In genomic region chr11:101687351-101688301, GRCm38 (mm10) we compare ENCODE assay signal across 8 mouse cellular contexts. TPM values are rescaled to one million over a fixed set of nuclear protein-coding genes. Genes with fewer than 3 reads are reported as not detected.
DNase-seq lines count a peak whose midpoint lies in the region; ATAC-seq lines count a peak whose summit lies in the region.

No protein-coding gene starts in this region.

- ATAC-seq in midbrain, embryonic 13.5 days, result 0 out of 2 replicates have a peak, but pooled peaks have one; percentile 40
- ATAC-seq in forebrain, embryonic 14.5 days, result peak; percentile 70
- ATAC-seq in heart, embryonic 14.5 days (ENCODE audit: insufficient number of reproducible peaks, insufficient read depth, low FRiP score, low read depth), result peak; percentile 54
- no peak for ATAC-seq in midbrain, embryonic 15.5 days (replicated peaks)
- ATAC-seq in erythroblast, adult 5-6 weeks (replicated peaks; ENCODE audit: low FRiP score, poor library complexity, severe bottlenecking), result no peak

- no peak for DNase-seq in midbrain, embryonic 10.5 days (ENCODE audit: low spot score)
- peak; percentile 87 for DNase-seq in forebrain, embryonic 14.5 days (ENCODE audit: low spot score)
- DNase-seq in layer of hippocampus, adult 9-11 months, result peak; percentile 93
- DNase-seq in urinary bladder, adult 2 months (ENCODE audit: low spot score), result peak; percentile 46

- no peak overlapping the region; the same call in 1 of the 2 replicates for H3K9ac ChIP-seq in midbrain, embryonic 13.5 days (replicated peaks)
- peak overlapping the region; percentile 32 for H3K9ac ChIP-seq in forebrain, embryonic 14.5 days (ENCODE audit: low read length)
- peak overlapping the region; percentile 26; the same call in 1 of the 2 replicates for H3K9ac ChIP-seq in heart, embryonic 14.5 days (ENCODE audit: low read length)
- no peak overlapping the region for H3K9ac ChIP-seq in midbrain, embryonic 15.5 days

- no peaks in the 10 kb centered on the region for H3K9me3 ChIP-seq in midbrain, embryonic 13.5 days
- H3K9me3 ChIP-seq in midbrain, embryonic 10.5 days (replicated peaks), result no peaks in the 10 kb centered on the region
- H3K9me3 ChIP-seq in forebrain, embryonic 14.5 days (replicated peaks; ENCODE audit: control insufficient read depth, low read length), result no peaks in the 10 kb centered on the region
- no peaks in the 10 kb centered on the region for H3K9me3 ChIP-seq in heart, embryonic 14.5 days (ENCODE audit: control insufficient read depth, low read length)
- H3K9me3 ChIP-seq in midbrain, embryonic 15.5 days, result no peaks in the 10 kb centered on the region

- peaks cover 22% of the 10 kb centered on the region for H3K4me1 ChIP-seq in midbrain, embryonic 13.5 days (replicated peaks)
- H3K4me1 ChIP-seq in midbrain, embryonic 10.5 days, result 0 out of 2 replicates have a peak, but pooled peaks cover 3% of the 10 kb centered on the region
- peaks cover 29% of the 10 kb centered on the region for H3K4me1 ChIP-seq in forebrain, embryonic 14.5 days (ENCODE audit: control insufficient read depth, insufficient read depth, low read length)
- H3K4me1 ChIP-seq in heart, embryonic 14.5 days (ENCODE audit: control insufficient read depth in 2 of 2, insufficient read depth in 2 of 2, low read length in 2 of 2), result peaks cover 9 to 14% of the 10 kb centered on the region in 2 experiments
- peaks cover 11% of the 10 kb centered on the region for H3K4me1 ChIP-seq in midbrain, embryonic 15.5 days

- H3K4me3 ChIP-seq in midbrain, embryonic 13.5 days (replicated peaks), result no peak overlapping the region
- no peak overlapping the region for H3K4me3 ChIP-seq in midbrain, embryonic 10.5 days
- no peak overlapping the region for H3K4me3 ChIP-seq in forebrain, embryonic 14.5 days (ENCODE audit: low read depth, low read length)
- no peak overlapping the region for H3K4me3 ChIP-seq in heart, embryonic 14.5 days (ENCODE audit: control insufficient read depth in 1 of 2, insufficient read depth in 1 of 2, low read depth in 1 of 2, low read length in 2 of 2)
- no peak overlapping the region for H3K4me3 ChIP-seq in midbrain, embryonic 15.5 days

- H3K27me3 ChIP-seq in midbrain, embryonic 13.5 days, result no peaks in the 10 kb centered on the region
- no peaks in the 10 kb centered on the region for H3K27me3 ChIP-seq in midbrain, embryonic 10.5 days (ENCODE audit: low read depth, poor library complexity, severe bottlenecking)
- H3K27me3 ChIP-seq in forebrain, embryonic 14.5 days (replicated peaks; ENCODE audit: control insufficient read depth, insufficient read depth, low read length), result no peaks in the 10 kb centered on the region
- no peaks in the 10 kb centered on the region for H3K27me3 ChIP-seq in heart, embryonic 14.5 days (ENCODE audit: control insufficient read depth, insufficient read depth, low read length)
- H3K27me3 ChIP-seq in midbrain, embryonic 15.5 days (replicated peaks), result no peaks in the 10 kb centered on the region

- H3K36me3 ChIP-seq in midbrain, embryonic 13.5 days, result no peaks in the 10 kb centered on the region
- no peaks in the 10 kb centered on the region for H3K36me3 ChIP-seq in midbrain, embryonic 10.5 days
- H3K36me3 ChIP-seq in forebrain, embryonic 14.5 days (ENCODE audit: control insufficient read depth, insufficient read depth, low read length), result no peaks in the 10 kb centered on the region
- H3K36me3 ChIP-seq in heart, embryonic 14.5 days (ENCODE audit: control insufficient read depth, insufficient read depth, low read length), result no peaks in the 10 kb centered on the region
- no peaks in the 10 kb centered on the region for H3K36me3 ChIP-seq in midbrain, embryonic 15.5 days (replicated peaks)

- H3K27ac ChIP-seq in midbrain, embryonic 13.5 days, result peak overlapping the region; percentile 54; the same call in 1 of the 2 replicates
- no peak overlapping the region for H3K27ac ChIP-seq in midbrain, embryonic 10.5 days (replicated peaks)
- peak overlapping the region; percentile 89 for H3K27ac ChIP-seq in forebrain, embryonic 14.5 days (ENCODE audit: low read depth, low read length)
- peak overlapping the region; percentile 12 to 62; a peak in 3 of 4 replicates for H3K27ac ChIP-seq in heart, embryonic 14.5 days (replicated peaks in 1 of 2; ENCODE audit: control insufficient read depth in 1 of 2, insufficient read depth in 1 of 2, low read depth in 2 of 2, low read length in 2 of 2)
- H3K27ac ChIP-seq in midbrain, embryonic 15.5 days, result peak overlapping the region; percentile 48

- H3K4me2 ChIP-seq in midbrain, embryonic 13.5 days (replicated peaks), result no peak overlapping the region
- H3K4me2 ChIP-seq in forebrain, embryonic 14.5 days (ENCODE audit: low read length), result peak overlapping the region; percentile 22; the same call in 1 of the 2 replicates
- H3K4me2 ChIP-seq in heart, embryonic 14.5 days (ENCODE audit: low read length), result peak overlapping the region; percentile 42
- H3K4me2 ChIP-seq in midbrain, embryonic 15.5 days, result no peak overlapping the region

- 65% methylated on average over 13 of the region's 13 CpGs for WGBS in midbrain, embryonic 13.5 days
- 70% methylated on average over 13 of the region's 13 CpGs for WGBS in midbrain, embryonic 10.5 days
- WGBS in forebrain, embryonic 14.5 days, result 45% methylated on average over 13 of the region's 13 CpGs
- 27% methylated on average over 13 of the region's 13 CpGs for WGBS in heart, embryonic 14.5 days
- 55% methylated on average over 13 of the region's 13 CpGs for WGBS in midbrain, embryonic 15.5 days

RNA-seq across cellular contexts. Expression of gene Arl4d, which starts 22.3 kb away (rescaled TPM):
- 5.1 and 8.4 TPM in 2 replicates for polyA plus RNA-seq in midbrain, embryonic 13.5 days (2015; fragmentation: Nextera tagmentation; extraction: Ambion mirVana)
- 4.3 and 4.4 TPM in 2 replicates for polyA plus RNA-seq in midbrain, embryonic 10.5 days (2016; fragmentation: Nextera tagmentation; extraction: Ambion mirVana)
- 40.5 and 42.7 TPM in 2 replicates for polyA plus RNA-seq in forebrain, embryonic 14.5 days (2014; fragmentation: Nextera tagmentation; extraction: Ambion mirVana)
- polyA plus RNA-seq in heart, embryonic 14.5 days (2014; fragmentation: Nextera tagmentation; extraction: Ambion mirVana), result 6.2 and 6.7 TPM in 2 replicates
- 5.0 and 7.8 TPM in 2 replicates for polyA plus RNA-seq in midbrain, embryonic 15.5 days (2015; fragmentation: Nextera tagmentation; extraction: Ambion mirVana)
- polyA plus RNA-seq in urinary bladder, adult 2 months (2012; rRNA removed), result 41.9 and 52.2 TPM in 2 replicates
- total RNA-seq in erythroblast, adult 5-6 weeks (2015; ENCODE audit: low replicate concordance), result not detected in 2 replicates
- 0.85 and 1.5 TPM in 2 replicates for total RNA-seq in erythroblast, adult 5-6 weeks (2017; ENCODE audit: low replicate concordance)

RNA-seq across cellular contexts. Expression of gene Dhx8, which starts 45.1 kb away (rescaled TPM):
- polyA plus RNA-seq in midbrain, embryonic 13.5 days (2015; fragmentation: Nextera tagmentation; extraction: Ambion mirVana), result 39.0 and 41.4 TPM in 2 replicates
- 40.0 and 44.0 TPM in 2 replicates for polyA plus RNA-seq in midbrain, embryonic 10.5 days (2016; fragmentation: Nextera tagmentation; extraction: Ambion mirVana)
- 31.6 and 33.3 TPM in 2 replicates for polyA plus RNA-seq in forebrain, embryonic 14.5 days (2014; fragmentation: Nextera tagmentation; extraction: Ambion mirVana)
- 18.5 and 21.2 TPM in 2 replicates for polyA plus RNA-seq in heart, embryonic 14.5 days (2014; fragmentation: Nextera tagmentation; extraction: Ambion mirVana)
- 31.1 and 33.9 TPM in 2 replicates for polyA plus RNA-seq in midbrain, embryonic 15.5 days (2015; fragmentation: Nextera tagmentation; extraction: Ambion mirVana)
- polyA plus RNA-seq in urinary bladder, adult 2 months (2012; rRNA removed), result 14.7 and 15.4 TPM in 2 replicates
- total RNA-seq in erythroblast, adult 5-6 weeks (2015; ENCODE audit: low replicate concordance), result 32.0 and 32.9 TPM in 2 replicates
- total RNA-seq in erythroblast, adult 5-6 weeks (2017; ENCODE audit: low replicate concordance), result 47.7 and 77.6 TPM in 2 replicates

Comparison
In these comparisons a context has a peak if more than half of its experiments do, and no peak if none do; other contexts are left out.
1. ATAC-seq: peak in midbrain, embryonic 13.5 days (single experiment), forebrain, embryonic 14.5 days (single experiment) and heart, embryonic 14.5 days (single experiment); none in midbrain, embryonic 15.5 days (single experiment) and erythroblast, adult 5-6 weeks (single experiment).
2. H3K4me2 ChIP-seq: peak in forebrain, embryonic 14.5 days (single experiment) and heart, embryonic 14.5 days (single experiment); none in midbrain, embryonic 13.5 days (single experiment) and midbrain, embryonic 15.5 days (single experiment).
3. H3K9ac ChIP-seq: peak in forebrain, embryonic 14.5 days (single experiment) and heart, embryonic 14.5 days (single experiment); none in midbrain, embryonic 13.5 days (single experiment) and midbrain, embryonic 15.5 days (single experiment).